Mouse (Mus musculus) thymus, adult 2 months (tissue): ENCODE data around the gene Ptrh2.

Source experiments
- CTCF ChIP-seq: fragments of 200-500 bp; IDR thresholded peaks from 2 replicates; pipeline ENCODE4 v1.5.1; 2012; ENCODE audit warnings: mild to moderate bottlenecking, control low read depth, low read length, moderate library complexity, borderline replicate concordance; ENCODE audit not compliant: control insufficient read depth, poor library complexity, insufficient read depth; ENCODE audit errors: extremely low read depth
- POLR2A ChIP-seq: fragments of 200-500 bp; IDR thresholded peaks from 2 replicates; pipeline ENCODE4 v1.6.1; 2012; ENCODE audit warnings: mild to moderate bottlenecking, low read length, control low read depth, moderate library complexity; ENCODE audit not compliant: control insufficient read depth, poor library complexity, insufficient read depth; ENCODE audit errors: extremely low read depth

DNA sequence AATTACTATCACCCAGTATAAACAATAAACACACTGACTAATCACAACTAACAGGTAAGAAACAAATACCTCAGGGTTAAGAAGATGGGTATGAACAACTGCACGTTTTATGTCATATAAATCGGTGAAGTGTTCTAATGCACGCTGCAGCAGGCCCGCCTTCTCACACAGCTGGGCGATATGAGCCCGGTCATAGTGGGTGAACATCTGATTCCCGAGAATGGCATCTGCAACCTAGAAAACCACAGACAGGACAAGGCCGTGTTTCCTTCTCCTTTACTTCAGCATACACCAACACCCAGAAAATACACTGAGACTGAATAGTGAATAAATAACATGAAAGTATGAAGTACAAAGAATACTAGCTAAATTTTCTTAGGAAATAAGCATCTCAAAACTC, 35.6 kb downstream of the Ptrh2 start:
- TF ChIP-seq CTCF = no peak
- no peak for TF ChIP-seq POLR2A
